Mouse (Mus musculus) midbrain, embryonic 12.5 days (tissue): ENCODE measurements around the gene E030030I06Rik. TPM values are rescaled to one million over a fixed set of nuclear protein-coding genes. Genes with fewer than 3 reads are reported as not detected.

ENCODE experiments used
- polyA plus RNA-seq: library from polyadenylated mRNA; unstranded; fragments of >200 nt; fragmentation: Nextera tagmentation; extraction: Ambion mirVana; gene quantifications from 2 replicates; pipeline ENCODE4 v1.2.1, GENCODE M21; 2016

The E030030I06Rik gene
- polyA plus RNA-seq, 1 experiment from 2014 or later: 18.2 TPM

Other genes starting within 250 kb of the E030030I06Rik start
- gene 4930444G20Rik, start 81.2 kb downstream of the E030030I06Rik start, polyA plus RNA-seq: not detected in 2 replicates
- gene Raet1e, start 9.3 kb upstream of the E030030I06Rik start, polyA plus RNA-seq: 8.5 and 10.3 TPM in 2 replicates
- gene H60b, start 9.3 kb upstream of the E030030I06Rik start, polyA plus RNA-seq: 1.7 and 1.9 TPM in 2 replicates
- gene Raet1d, start 211.3 kb upstream of the E030030I06Rik start, polyA plus RNA-seq: 14.2 and 14.5 TPM in 2 replicates